Mouse (Mus musculus) spleen, postnatal 10 days (tissue): ENCODE data around the gene Olfr55.
"Not testable (repeated sequence)": the region's sequence is repeated elsewhere in the genome, so short reads cannot be mapped to it uniquely, and the experiment has no call there.

Source experiments
- DNase-seq, 2 experiments: peaks; one replicate each; pipeline ENCODE4 v3.0.0; 2021 to 2022; ENCODE audit warnings: low spot score in 2 of 2

The Olfr55 gene

DNA sequence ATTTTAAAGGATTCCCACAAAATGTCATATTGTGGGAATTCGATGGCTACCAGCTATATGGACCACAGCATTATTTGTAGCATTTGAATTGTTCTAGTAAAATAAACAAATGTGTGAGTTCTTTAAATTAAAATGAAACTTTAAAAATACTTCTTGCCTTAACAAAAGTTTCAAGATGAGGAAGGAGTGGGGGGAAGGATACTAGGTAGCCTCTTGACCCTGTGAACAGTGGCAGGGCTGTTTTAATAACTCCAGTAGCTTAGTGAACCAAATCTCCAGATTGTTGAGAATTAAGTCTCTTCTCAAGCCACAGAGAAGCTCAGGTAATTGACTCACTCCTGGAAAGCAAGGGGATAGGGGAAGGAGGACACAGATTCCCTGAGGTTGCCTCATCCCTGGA is at the start of gene Olfr55:
TSS of gene Olfr55 (plus strand) at position 301 of the 400 bp plus-strand sequence.
- not testable (repeated sequence) for DNase-seq

DNA sequence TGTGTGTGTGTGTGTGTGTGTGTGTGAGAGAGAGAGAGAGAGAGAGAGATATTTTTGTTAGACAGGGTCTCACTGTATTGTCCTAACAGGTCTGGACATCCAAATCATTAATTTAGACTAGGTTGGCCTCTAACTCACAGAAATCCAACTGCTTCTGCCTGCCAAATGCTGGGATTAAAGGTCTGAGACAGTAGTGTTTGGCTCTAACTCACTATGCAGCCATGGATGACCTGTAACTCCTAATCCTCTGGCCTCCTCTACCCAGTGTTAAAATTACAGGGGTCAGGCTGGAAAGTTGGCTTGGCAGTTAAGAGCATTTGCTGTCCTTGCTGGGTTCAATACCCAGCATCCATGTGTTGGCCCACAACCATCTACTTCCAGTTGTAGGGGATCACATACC is 43.7 kb upstream of the Olfr55 start:
- no peak for DNase-seq

DNA sequence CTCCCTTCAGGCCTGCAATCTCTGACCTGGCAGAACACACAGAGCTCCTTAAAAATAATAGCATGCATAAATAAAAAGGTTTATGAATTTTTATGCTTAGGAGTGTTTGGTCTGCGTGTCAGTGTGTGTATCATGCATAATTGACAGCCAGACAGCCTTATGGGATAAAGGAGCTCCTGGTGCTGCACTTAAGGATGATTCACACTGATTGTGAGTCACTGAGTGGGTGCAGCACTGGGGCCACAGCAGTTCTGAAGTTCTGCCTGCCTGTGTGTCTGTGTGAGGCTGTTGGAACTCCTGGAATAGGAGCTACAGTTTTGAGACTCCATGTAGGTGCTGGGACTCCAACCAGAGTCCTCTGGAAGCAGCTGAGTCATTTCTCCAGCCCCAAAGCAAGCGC is 42.0 kb upstream of the Olfr55 start:
- DNase-seq = no peak

DNA sequence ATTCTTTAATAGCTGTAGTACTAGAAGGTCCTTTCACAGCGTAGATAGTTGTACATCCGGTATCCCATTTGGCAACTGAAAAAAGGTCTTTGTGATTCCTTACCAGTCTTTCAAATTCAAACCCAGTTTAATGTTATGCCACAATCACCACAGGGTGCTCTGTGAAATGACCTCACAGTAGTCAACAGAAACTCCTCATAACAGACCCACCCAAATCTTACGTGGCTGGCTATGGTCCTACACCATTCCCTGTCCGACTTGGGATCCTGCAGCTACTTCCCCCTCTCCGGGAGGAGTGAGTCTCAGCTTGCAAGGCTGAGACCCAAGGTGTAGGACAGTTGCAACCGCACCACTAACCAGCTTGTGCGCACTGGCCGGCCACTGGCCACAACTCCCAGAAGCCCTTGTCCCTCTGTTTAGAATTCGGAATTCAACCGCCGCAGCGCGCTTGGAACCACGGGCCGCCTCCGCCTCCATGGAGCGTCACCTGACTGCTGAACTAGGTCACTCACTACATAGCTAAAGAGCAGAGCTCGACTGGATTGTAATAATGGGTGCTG is 28.9 kb upstream of the Olfr55 start, which contains the start of gene Morc2b:
TSS of gene Morc2b (minus strand) at position 423 of the 560 bp plus-strand sequence.
- DNase-seq = no peak

DNA sequence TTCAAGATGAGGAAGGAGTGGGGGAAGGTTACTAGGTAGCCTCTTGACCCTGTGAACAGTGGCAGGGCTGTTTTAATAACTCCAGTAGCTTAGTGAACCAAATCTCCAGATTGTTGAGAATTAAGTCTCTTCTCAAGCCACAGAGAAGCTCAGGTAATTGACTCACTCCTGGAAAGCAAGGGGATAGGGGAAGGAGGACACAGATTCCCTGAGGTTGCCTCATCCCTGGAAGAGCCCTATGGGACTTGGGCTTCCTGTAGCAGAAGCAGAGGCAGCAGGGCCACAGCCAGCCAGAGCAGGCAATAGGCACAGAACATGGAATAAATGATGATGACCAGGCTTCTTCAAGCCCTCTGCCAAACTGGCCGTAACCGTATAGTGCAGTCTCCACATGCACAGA is 22.8 kb downstream of the Olfr55 start, which contains the start of gene Olfr239:
TSS of gene Olfr239 (plus strand) at position 301 of the 400 bp plus-strand sequence.
- DNase-seq = not testable (repeated sequence)

DNA sequence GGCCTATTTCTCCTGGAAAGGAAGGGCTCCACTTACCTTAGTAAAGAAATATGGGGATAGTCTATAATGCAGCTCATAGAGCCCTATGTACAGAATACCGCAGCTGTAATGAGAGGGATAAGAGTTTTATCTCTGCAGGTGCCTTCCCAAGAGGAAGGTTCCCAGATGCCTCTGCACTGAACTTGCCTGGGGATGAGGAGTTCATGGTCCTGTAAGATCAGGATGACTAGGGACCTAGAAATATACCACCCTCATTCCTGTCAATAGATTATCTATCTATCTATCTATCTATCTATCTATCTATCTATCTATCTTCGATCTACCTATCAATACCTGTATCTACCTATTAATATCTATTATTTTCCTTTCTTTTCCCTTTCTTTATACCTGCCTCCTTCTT is 53.3 kb downstream of the Olfr55 start, which contains the start of gene Olfr1564:
TSS of gene Olfr1564 (minus strand) at position 101 of the 400 bp plus-strand sequence.
- no peak for DNase-seq
